Mouse (Mus musculus): ENCODE measurements at regions not wholly inside any gene's neighbourhood (a gene's known extent, or its start where the extent isn't known, plus 50 kb on each side); places are given as distances from the start of the nearest gene placed in this dataset. TPM values are rescaled to one million over a fixed set of nuclear protein-coding genes. Genes with fewer than 3 reads are reported as not detected.

- intact Hi-C loops (cut with DNase I): loop anchor here (2.0 kb wide), 1 partner anchor 76 kb away; no protein-coding TSS in a partner anchor
- DNase-seq (ENCODE audit: extremely low spot score in 1 of 2, low spot score in 2 of 2): peak in 1 of 2 experiments; percentile 67
Observed at GRCm38 (mm10) chr8:109436830-109437567, 56.8 kb upstream of the Pmfbp1 start.

- no peak for DNase-seq (ENCODE audit: extremely low spot score in 1 of 2, low spot score in 2 of 2)
- intact Hi-C loops (cut with DNase I): no loop called here
Observed at GRCm38 (mm10) chr8:109438531-109438930, 55.3 kb upstream of the Pmfbp1 start.

Small RNAs in the stretch of these regions (microRNA-seq; reads per million reads assigned to microRNA genes)
- gene Gm23163: not detected
